Mouse (Mus musculus) liver (tissue): ENCODE data around the gene Dock4.
A peak's percentile ranks its signal among the peaks of the same experiment; 100 is the strongest.

ENCODE experiments used
- DNase-seq: peaks from one replicate; pipeline ENCODE4 v3.0.0-alpha.2; 2020; ENCODE audit warnings: mixed read lengths

Gene Dock4

GRCm38 (mm10) chr12:40512370-40512693 lies 66.6 kb downstream of the Dock4 start:
- no peak for DNase-seq

- DNase-seq, result no peak
These were observed 67.2 kb downstream of the Dock4 start for GRCm38 (mm10) chr12:40512994-40513393.

- no peak for DNase-seq
These were observed 68.3 kb downstream of the Dock4 start for GRCm38 (mm10) chr12:40514021-40514420.

GRCm38 (mm10) chr12:40522468-40522867 lies 76.7 kb downstream of the Dock4 start:
- DNase-seq, result no peak

GRCm38 (mm10) chr12:40523020-40523419 lies 77.3 kb downstream of the Dock4 start:
- no peak for DNase-seq

GRCm38 (mm10) chr12:40525045-40525444 lies 79.3 kb downstream of the Dock4 start:
- no peak for DNase-seq

- DNase-seq, result peak; percentile 51
These were observed 90.2 kb downstream of the Dock4 start for GRCm38 (mm10) chr12:40535655-40536618.

- no peak for DNase-seq
These were observed 92.1 kb downstream of the Dock4 start for GRCm38 (mm10) chr12:40537826-40538225.

GRCm38 (mm10) chr12:40538318-40538717 lies 92.6 kb downstream of the Dock4 start:
- no peak for DNase-seq

- no peak for DNase-seq
These were observed 93.0 kb downstream of the Dock4 start for GRCm38 (mm10) chr12:40538780-40539179.

- no peak for DNase-seq
These were observed 98.5 kb downstream of the Dock4 start for GRCm38 (mm10) chr12:40544273-40544672.

- no peak for DNase-seq
These were observed 101.1 kb downstream of the Dock4 start for GRCm38 (mm10) chr12:40546827-40547226.

GRCm38 (mm10) chr12:40551317-40551716 lies 105.6 kb downstream of the Dock4 start:
- DNase-seq, result no peak

- DNase-seq, result no peak
These were observed 106.4 kb downstream of the Dock4 start for GRCm38 (mm10) chr12:40552201-40552600.

GRCm38 (mm10) chr12:40553929-40554328 lies 108.2 kb downstream of the Dock4 start:
- no peak for DNase-seq

- no peak for DNase-seq
These were observed 109.3 kb downstream of the Dock4 start for GRCm38 (mm10) chr12:40554941-40555511.

- no peak for DNase-seq
These were observed 112.8 kb downstream of the Dock4 start for GRCm38 (mm10) chr12:40558600-40558999.

- DNase-seq, result peak; percentile 30
These were observed 113.4 kb downstream of the Dock4 start for GRCm38 (mm10) chr12:40559103-40559502.

GRCm38 (mm10) chr12:40563703-40564102 lies 118.0 kb downstream of the Dock4 start:
- no peak for DNase-seq

- DNase-seq, result no peak
These were observed 118.5 kb downstream of the Dock4 start for GRCm38 (mm10) chr12:40564261-40564660.

GRCm38 (mm10) chr12:40568365-40568885 lies 122.7 kb downstream of the Dock4 start:
- no peak for DNase-seq

GRCm38 (mm10) chr12:40568971-40569968 lies 123.5 kb downstream of the Dock4 start:
- DNase-seq, result no peak

GRCm38 (mm10) chr12:40570250-40570649 lies 124.5 kb downstream of the Dock4 start:
- DNase-seq, result no peak
